Mouse (Mus musculus) ES-Bruce4 (cell line): ENCODE measurements around the gene Pole2. TPM values are rescaled to one million over a fixed set of nuclear protein-coding genes. Genes with fewer than 3 reads are reported as not detected.

Source experiments
- H3K27ac ChIP-seq: 2 replicates; pipeline ENCODE4 v1.5.1; 2012; ENCODE audit warnings: low read length, inconsistent platforms; ENCODE audit not compliant: insufficient read depth
- H3K27me3 ChIP-seq: 2 replicates; pipeline ENCODE4 v1.6.1; 2012; ENCODE audit warnings: mild to moderate bottlenecking, low read length, inconsistent platforms; ENCODE audit not compliant: control insufficient read depth, poor library complexity, insufficient read depth, severe bottlenecking
- H3K36me3 ChIP-seq: 2 replicates; pipeline ENCODE4 v1.6.1; 2012; ENCODE audit warnings: inconsistent platforms, mild to moderate bottlenecking, low read length, moderate library complexity; ENCODE audit not compliant: control insufficient read depth, poor library complexity, insufficient read depth, severe bottlenecking
- H3K4me1 ChIP-seq: one replicate; pipeline ENCODE4 v1.8.1; 2011; ENCODE audit warnings: low read length; ENCODE audit not compliant: control insufficient read depth, insufficient read depth
- H3K4me3 ChIP-seq: 2 replicates; pipeline ENCODE4 v1.5.1; 2011; ENCODE audit warnings: low read depth, mild to moderate bottlenecking, low read length
- H3K9ac ChIP-seq: 2 replicates; pipeline ENCODE4 v1.6.1; 2012; ENCODE audit warnings: low read depth, mild to moderate bottlenecking, inconsistent platforms; ENCODE audit not compliant: poor library complexity, severe bottlenecking
- H3K9me3 ChIP-seq: replicated peaks from 2 replicates; pipeline ENCODE4 v1.6.1; 2012; ENCODE audit warnings: mild to moderate bottlenecking, low read length, inconsistent platforms; ENCODE audit not compliant: control insufficient read depth, poor library complexity, insufficient read depth, severe bottlenecking
- CTCF ChIP-seq: IDR thresholded peaks from one replicate; pipeline ENCODE4 v1.8.1; 2011; ENCODE audit warnings: low read depth, low read length
- EP300 ChIP-seq: IDR thresholded peaks from 2 replicates; pipeline ENCODE4 v1.6.1; 2011; ENCODE audit warnings: low read depth, low read length; ENCODE audit not compliant: insufficient read depth
- POLR2A ChIP-seq: IDR thresholded peaks from one replicate; pipeline ENCODE4 v1.8.1; 2011; ENCODE audit warnings: low read length; ENCODE audit not compliant: insufficient read depth
- polyA plus RNA-seq: library from polyadenylated mRNA; stranded (reverse); fragments of >200 nt; gene quantifications from 2 replicates; pipeline ENCODE4 v1.2.4, GENCODE M21; 2011; ENCODE audit warnings: low read depth; ENCODE audit not compliant: missing spikeins, insufficient read depth, insufficient read length

Pole2 gene
- polyA plus RNA-seq, 1 experiment: 26.6 TPM

DNA sequence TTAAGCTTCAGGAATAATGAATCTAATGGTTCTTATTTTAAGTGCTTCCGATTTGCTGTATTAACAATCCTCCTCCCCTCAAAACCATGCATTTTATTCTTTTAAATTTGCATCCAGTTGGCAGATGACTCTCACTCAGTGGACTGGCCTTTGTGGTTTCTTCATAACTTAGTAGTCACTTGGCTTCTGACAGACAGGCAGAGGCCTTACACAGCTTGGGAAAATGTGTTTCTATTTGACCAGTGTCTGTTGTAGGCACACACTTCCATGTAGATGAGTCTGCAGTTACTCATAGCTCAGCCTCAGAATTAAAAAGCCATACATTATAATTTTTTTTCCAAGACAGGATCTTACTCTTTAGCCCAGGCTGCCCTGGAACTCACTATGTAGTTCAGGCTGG is 25.8 kb upstream of the Pole2 start:
- no peaks in the 10 kb centered on the region for H3K27me3 ChIP-seq
- H3K36me3 ChIP-seq: no peaks in the 10 kb centered on the region
- no peaks in the 10 kb centered on the region for H3K4me1 ChIP-seq
- TF ChIP-seq POLR2A: no peak
- TF ChIP-seq CTCF: no peak
- TF ChIP-seq EP300: no peak
- H3K27ac ChIP-seq: no peak overlapping the region
- H3K9me3 ChIP-seq: no peaks in the 10 kb centered on the region
- H3K4me3 ChIP-seq: no peak overlapping the region
- H3K9ac ChIP-seq: no peak overlapping the region

DNA sequence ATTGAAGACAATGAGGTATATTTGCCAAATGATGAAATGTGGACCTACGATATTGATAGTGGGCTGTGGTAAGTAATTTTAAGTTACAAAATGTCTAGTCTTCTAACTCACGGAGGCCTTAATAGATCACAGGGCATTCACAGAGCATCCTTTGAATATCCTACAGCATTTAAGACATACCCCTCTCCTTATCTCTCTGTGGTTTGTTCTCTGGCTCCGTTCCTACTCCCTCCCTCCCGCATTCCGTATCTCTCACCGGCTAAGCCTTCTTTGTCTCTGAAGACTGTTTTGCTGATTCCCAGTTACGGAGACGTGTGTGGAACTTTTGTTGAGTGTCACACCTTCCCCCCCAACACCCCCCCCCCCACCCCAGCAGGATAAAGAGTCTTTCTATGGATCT is 22.8 kb upstream of the Pole2 start:
- Histone ChIP-seq H3K4me3 (no peak overlapping the region), H3K27ac (no peak overlapping the region), H3K9ac (no peak overlapping the region), H3K36me3 (no peaks in the 10 kb centered on the region), H3K4me1 (no peaks in the 10 kb centered on the region), H3K27me3 (no peaks in the 10 kb centered on the region), H3K9me3 (no peaks in the 10 kb centered on the region)
- TF ChIP-seq POLR2A (no peak), CTCF (no peak), EP300 (no peak)

DNA sequence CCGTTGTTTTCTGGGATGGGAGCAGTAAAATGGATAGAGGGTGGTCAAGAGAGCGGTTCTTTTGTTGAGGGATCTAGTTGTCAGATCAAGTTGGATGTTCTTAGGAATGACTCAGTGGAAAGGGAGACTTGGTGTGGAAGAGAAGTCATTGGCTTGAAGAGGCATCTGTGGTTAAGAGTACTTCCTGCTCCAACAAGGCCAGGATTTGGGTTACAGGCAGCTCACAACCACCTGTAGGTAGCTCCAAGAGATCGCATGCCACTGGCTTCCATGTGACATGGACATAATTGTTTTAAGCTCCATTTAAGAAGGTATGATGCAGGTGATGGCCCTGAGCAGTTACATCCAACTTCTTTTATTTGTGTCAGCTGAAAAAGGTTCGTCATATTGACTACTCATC is 21.8 kb upstream of the Pole2 start:
- no peak overlapping the region for H3K27ac ChIP-seq
- no peaks in the 10 kb centered on the region for H3K9me3 ChIP-seq
- TF ChIP-seq POLR2A (no peak), EP300 (no peak), CTCF (no peak)
- no peaks in the 10 kb centered on the region for H3K27me3 ChIP-seq
- no peak overlapping the region for H3K4me3 ChIP-seq
- H3K36me3 ChIP-seq: no peaks in the 10 kb centered on the region
- no peak overlapping the region for H3K9ac ChIP-seq
- no peaks in the 10 kb centered on the region for H3K4me1 ChIP-seq

DNA sequence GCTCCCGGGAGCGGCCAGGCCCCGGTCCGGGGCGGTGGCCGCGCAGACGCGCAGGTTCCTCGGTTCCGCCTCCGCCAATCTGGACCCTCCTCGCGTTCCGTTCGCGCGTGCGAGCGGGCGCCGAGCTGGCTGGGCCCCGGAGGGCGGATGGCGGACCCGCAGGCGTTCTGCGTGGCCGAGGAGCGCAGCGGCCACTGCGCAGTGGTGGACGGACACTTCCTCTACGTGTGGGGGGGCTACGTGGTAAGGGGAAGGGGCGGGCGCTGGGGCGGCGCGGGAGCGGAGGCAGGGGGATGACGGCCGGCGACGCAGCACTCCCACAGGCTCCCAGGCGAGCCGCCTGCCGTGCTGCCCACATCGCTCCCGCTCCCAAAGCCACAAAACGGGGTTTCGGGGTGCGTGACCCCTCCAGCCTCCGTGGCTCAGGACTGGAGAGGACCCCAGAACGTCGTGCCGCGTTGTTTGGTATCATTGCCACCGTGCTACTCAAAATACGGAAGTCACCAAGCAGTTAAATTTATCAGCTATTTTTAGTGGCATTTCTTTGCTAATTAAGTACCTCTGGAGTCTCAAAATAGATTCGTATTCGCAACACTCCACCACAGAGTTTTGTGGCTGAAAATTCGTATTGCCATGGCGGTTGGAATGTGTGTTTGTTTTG is 13.9 kb upstream of the Pole2 start:
- H3K4me1 ChIP-seq: no peaks in the 10 kb centered on the region
- H3K9ac ChIP-seq: peak overlapping the region; percentile 72
- TF ChIP-seq POLR2A (peak; percentile 49), CTCF (no peak)
- no peaks in the 10 kb centered on the region for H3K36me3 ChIP-seq
- H3K27me3 ChIP-seq: no peaks in the 10 kb centered on the region
- peak overlapping the region; percentile 87 for H3K4me3 ChIP-seq
- H3K27ac ChIP-seq: no peak overlapping the region
- H3K9me3 ChIP-seq: no peaks in the 10 kb centered on the region

DNA sequence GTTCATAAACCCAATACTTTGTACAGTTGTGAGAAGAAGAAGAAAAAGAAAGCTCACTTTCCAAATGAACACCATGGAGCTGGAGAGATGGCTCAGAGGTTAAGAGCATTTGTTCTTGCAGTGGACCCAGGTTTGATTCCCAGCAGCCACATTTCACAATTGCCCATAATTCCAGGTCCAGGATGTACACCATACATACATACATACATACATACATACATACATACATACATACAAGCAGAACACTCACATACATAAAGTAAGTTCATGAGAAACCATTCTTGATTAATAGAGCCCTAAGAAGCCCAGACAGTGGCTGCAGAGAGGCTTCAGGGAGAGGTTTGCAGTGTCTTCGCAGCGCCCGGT is 13.4 kb upstream of the Pole2 start:
- Histone ChIP-seq H3K27ac (no peak overlapping the region), H3K27me3 (no peaks in the 10 kb centered on the region), H3K4me1 (no peaks in the 10 kb centered on the region), H3K4me3 (peak overlapping the region; percentile 87; the same call in 1 of the 2 replicates), H3K9ac (peak overlapping the region; percentile 72), H3K9me3 (no peaks in the 10 kb centered on the region), H3K36me3 (no peaks in the 10 kb centered on the region)
- TF ChIP-seq CTCF (no peak), EP300 (no peak), POLR2A (no peak)

DNA sequence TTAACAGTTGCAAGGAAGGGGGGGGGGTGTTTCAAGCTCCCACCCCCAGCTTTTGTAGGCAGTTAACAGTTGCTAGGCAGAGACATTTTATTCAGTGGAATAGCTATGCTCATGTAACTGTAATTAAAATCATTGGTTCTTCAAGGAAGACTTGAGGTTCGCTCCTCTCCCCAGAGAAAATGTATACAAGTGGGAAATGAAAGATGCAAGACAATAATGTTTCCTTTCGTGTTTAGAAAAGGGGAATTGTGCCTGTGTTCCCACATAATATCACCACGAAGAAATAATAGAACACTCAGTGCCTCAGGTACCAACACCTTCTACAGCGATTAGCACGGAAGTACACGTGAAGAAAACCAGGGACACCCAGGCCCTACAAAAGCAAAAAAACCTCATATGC is 12.9 kb upstream of the Pole2 start, which contains the start of gene Klhdc1:
Gene Klhdc1 (plus strand): TSS at position 301 of the 400 bp plus-strand sequence.
- Histone ChIP-seq H3K4me1 (no peaks in the 10 kb centered on the region), H3K9me3 (no peaks in the 10 kb centered on the region), H3K36me3 (no peaks in the 10 kb centered on the region), H3K27me3 (no peaks in the 10 kb centered on the region), H3K4me3 (peak within 1 kb of the TSS; percentile 87), H3K27ac (no peak within 1 kb of the TSS), H3K9ac (peak within 1 kb of the TSS; percentile 72)
- TF ChIP-seq EP300 (no peak), POLR2A (no peak), CTCF (no peak)
